Mouse (Mus musculus) liver, embryonic 14.5 days (tissue): Measurements from ENCODE around the gene Crybb3. TPM values are rescaled to one million over a fixed set of nuclear protein-coding genes. Genes with fewer than 3 reads are reported as not detected.

ENCODE experiments used
- ATAC-seq: fragments of 200-750 bp; cut with Nextera tagmentation; 2 replicates; pipeline ENCODE4 v1.8.0; 2017; ENCODE audit warnings: moderate number of reproducible peaks, mild to moderate bottlenecking, moderate library complexity; ENCODE audit not compliant: insufficient read depth
- DNase-seq, 3 experiments: peaks; one replicate each; pipeline ENCODE4 v3.0.0-alpha.2; 2012 to 2013; ENCODE audit warnings: low read depth in 3 of 3, low spot score in 3 of 3
- H3K27ac ChIP-seq: fragments of 300-500 bp; sonication (generic); 2 replicates; pipeline ENCODE4 v1.5.1; 2014; ENCODE audit warnings: moderate library complexity, mild to moderate bottlenecking, control low read depth, inconsistent platforms
- H3K27me3 ChIP-seq: fragments of 300-500 bp; sonication (generic); 2 replicates; pipeline ENCODE4 v1.6.1; 2014; ENCODE audit warnings: mild to moderate bottlenecking, low read length, moderate library complexity; ENCODE audit not compliant: control insufficient read depth, insufficient read depth
- H3K36me3 ChIP-seq: fragments of 300-500 bp; sonication (generic); replicated peaks from 2 replicates; pipeline ENCODE4 v1.6.1; 2014; ENCODE audit warnings: low read depth; ENCODE audit not compliant: control insufficient read depth, insufficient read depth
- H3K4me1 ChIP-seq, 2 experiments: fragments of 200-500 bp in 1 of 2; fragments of 300-500 bp in 1 of 2; sonication (generic) in 1 of 2; replicated peaks; 2 replicates each; pipeline ENCODE4 v1.6.1; 2012 to 2014; ENCODE audit warnings: antibody characterized with exemption in 1 of 2, inconsistent platforms in 1 of 2, low read length in 1 of 2; ENCODE audit not compliant: control insufficient read depth in 2 of 2, insufficient read depth in 2 of 2
- H3K4me2 ChIP-seq: fragments of 300-500 bp; sonication (generic); 2 replicates; pipeline ENCODE4 v1.6.1; 2014; ENCODE audit warnings: low read depth, mild to moderate bottlenecking, control low read depth, moderate library complexity
- H3K4me3 ChIP-seq, 2 experiments: fragments of 200-500 bp in 1 of 2; fragments of 300-500 bp in 1 of 2; sonication (generic) in 1 of 2; 2 replicates each; pipeline ENCODE4 v1.5.1; 2012 to 2014; ENCODE audit warnings: low read depth in 2 of 2, low read length in 2 of 2, mild to moderate bottlenecking in 2 of 2, control low read depth in 1 of 2, inconsistent platforms in 1 of 2, moderate library complexity in 1 of 2; ENCODE audit not compliant: insufficient read depth in 1 of 2
- H3K9ac ChIP-seq: fragments of 300-500 bp; sonication (generic); replicated peaks from 2 replicates; pipeline ENCODE4 v1.6.1; 2014; ENCODE audit warnings: mild to moderate bottlenecking, control low read depth, moderate library complexity
- H3K9me3 ChIP-seq: fragments of 300-500 bp; sonication (generic); 2 replicates; pipeline ENCODE4 v1.6.1; 2016; ENCODE audit warnings: low read length, mixed read lengths; ENCODE audit not compliant: control insufficient read depth
- CTCF ChIP-seq: IDR thresholded peaks from 2 replicates; pipeline ENCODE4 v1.5.1; 2016; ENCODE audit warnings: antibody characterized with exemption, low read depth, control low read depth
- EP300 ChIP-seq: IDR thresholded peaks from 2 replicates; pipeline ENCODE4 v1.6.1; 2016; ENCODE audit warnings: antibody characterized with exemption, low read depth
- WGBS: fragments of 180-500 bp; shearing (Covaris S2); extraction: QIAGEN DNeasy Blood & Tissue Kit; methylation state at CpG from one replicate; pipeline ENCODE4 v1.1.7; 2014; ENCODE audit not compliant: insufficient replicate concordance; 5-methylcytosine and 5-hydroxymethylcytosine counted together
- polyA plus RNA-seq, 2 experiments: library from polyadenylated mRNA; depleted of rRNA in 1 of 2; stranded (reverse) in 1 of 2; unstranded in 1 of 2; fragments of >200 nt; fragmentation: Nextera tagmentation in 1 of 2; extraction: Ambion mirVana in 1 of 2; gene quantifications; 2 replicates each; pipeline versions ENCODE4 v1.2.1 to v1.2.3; 2012 to 2014

Gene Crybb3
- 0.06 and 0.09 TPM in 2 replicates for polyA plus RNA-seq (2012; rRNA removed)
- polyA plus RNA-seq (2014; fragmentation: Nextera tagmentation; extraction: Ambion mirVana): not detected in 2 replicates

GRCm38 (mm10) chr5:113081439-113081838 lies at the start of gene Crybb3:
Gene Crybb3, minus strand, starts transcription at chr5:113081584.
- 63% methylated on average over 8 of the region's 8 CpGs for WGBS
- H3K9me3 ChIP-seq: no peaks in the 10 kb centered on the region
- no peak within 1 kb of the TSS for H3K4me3 ChIP-seq
- no peaks in the 10 kb centered on the region for H3K27me3 ChIP-seq
- DNase-seq (no peak), ATAC-seq (no peak)
- no peak for TF ChIP-seq EP300
- H3K4me2 ChIP-seq: no peak within 1 kb of the TSS
- no peak within 1 kb of the TSS for H3K27ac ChIP-seq
- no peaks in the 10 kb centered on the region for H3K4me1 ChIP-seq
- H3K9ac ChIP-seq: no peak within 1 kb of the TSS
- H3K36me3 ChIP-seq: no peaks in the 10 kb centered on the region

GRCm38 (mm10) chr5:113128426-113128825 lies 47.0 kb upstream of the Crybb3 start:
- no peak overlapping the region for H3K4me3 ChIP-seq
- ATAC-seq (no peak), DNase-seq (no peak)
- H3K36me3 ChIP-seq: no peaks in the 10 kb centered on the region
- WGBS: 62% methylated on average over 4 of the region's 4 CpGs
- no peaks in the 10 kb centered on the region for H3K4me1 ChIP-seq
- H3K27ac ChIP-seq: no peak overlapping the region
- no peak overlapping the region for H3K9ac ChIP-seq
- no peaks in the 10 kb centered on the region for H3K9me3 ChIP-seq
- TF ChIP-seq CTCF: no peak
- TF ChIP-seq EP300: no peak
- H3K4me2 ChIP-seq: no peak overlapping the region
- no peaks in the 10 kb centered on the region for H3K27me3 ChIP-seq

GRCm38 (mm10) chr5:113126476-113126875 lies 45.1 kb upstream of the Crybb3 start:
- DNase-seq (no peak), ATAC-seq (no peak)
- Histone ChIP-seq H3K4me2 (no peak overlapping the region), H3K27ac (no peak overlapping the region), H3K4me1 (peaks cover 0 to 16% of the 10 kb centered on the region in 2 experiments; a peak in 2 of 4 replicates), H3K27me3 (no peaks in the 10 kb centered on the region), H3K4me3 (no peak overlapping the region), H3K36me3 (no peaks in the 10 kb centered on the region), H3K9me3 (no peaks in the 10 kb centered on the region), H3K9ac (no peak overlapping the region)
- TF ChIP-seq CTCF: no peak
- TF ChIP-seq EP300: no peak
- 79% methylated on average over 12 of the region's 12 CpGs for WGBS

GRCm38 (mm10) chr5:113123693-113124092 lies 42.3 kb upstream of the Crybb3 start:
- ATAC-seq: no peak
- H3K36me3 ChIP-seq: no peaks in the 10 kb centered on the region
- peaks cover 0 to 35% of the 10 kb centered on the region in 2 experiments for H3K4me1 ChIP-seq
- H3K4me3 ChIP-seq: no peak overlapping the region
- WGBS: 63% methylated on average over 10 of the region's 10 CpGs
- H3K9ac ChIP-seq: no peak overlapping the region
- TF ChIP-seq CTCF (no peak), EP300 (no peak)
- no peak overlapping the region for H3K27ac ChIP-seq
- DNase-seq: no peak
- H3K27me3 ChIP-seq: no peaks in the 10 kb centered on the region
- H3K9me3 ChIP-seq: no peaks in the 10 kb centered on the region
- no peak overlapping the region for H3K4me2 ChIP-seq

GRCm38 (mm10) chr5:113122326-113123054 lies 41.1 kb upstream of the Crybb3 start:
- Histone ChIP-seq H3K36me3 (no peaks in the 10 kb centered on the region), H3K4me1 (peaks cover 5 to 42% of the 10 kb centered on the region in 2 experiments), H3K4me3 (no peak overlapping the region), H3K27ac (no peak overlapping the region), H3K27me3 (no peaks in the 10 kb centered on the region), H3K4me2 (no peak overlapping the region), H3K9me3 (no peaks in the 10 kb centered on the region), H3K9ac (no peak overlapping the region)
- TF ChIP-seq CTCF: no peak
- no peak for TF ChIP-seq EP300
- DNase-seq: no peak
- ATAC-seq: no peak
- 19% methylated on average over 12 of the region's 12 CpGs for WGBS
